Mouse (Mus musculus) heart, adult 2 months (tissue): ENCODE measurements around the gene Spaca3. TPM values are rescaled to one million over a fixed set of nuclear protein-coding genes. Genes with fewer than 3 reads are reported as not detected.

Experiments used
- DNase-seq, 2 experiments: peaks; one replicate each; pipeline ENCODE4 v3.0.0; 2021
- H3K27ac ChIP-seq: fragments of 200-600 bp; 2 replicates; pipeline ENCODE4 v1.8.1; 2022
- H3K27me3 ChIP-seq: fragments of 200-500 bp; 2 replicates; pipeline ENCODE4 v1.6.1; 2012; ENCODE audit warnings: mild to moderate bottlenecking, low read length, inconsistent platforms, mixed read lengths; ENCODE audit not compliant: control insufficient read depth, insufficient read depth
- H3K36me3 ChIP-seq: fragments of 200-500 bp; 2 replicates; pipeline ENCODE4 v1.6.1; 2012; ENCODE audit warnings: low read length, inconsistent platforms; ENCODE audit not compliant: control insufficient read depth, insufficient read depth
- H3K4me1 ChIP-seq: fragments of 200-500 bp; 2 replicates; pipeline ENCODE4 v1.6.1; 2011; ENCODE audit warnings: low read length; ENCODE audit not compliant: control insufficient read depth, insufficient read depth
- H3K4me3 ChIP-seq: fragments of 200-600 bp; 2 replicates; pipeline ENCODE4 v1.8.1; 2022
- H3K79me2 ChIP-seq: fragments of 200-500 bp; replicated peaks from 2 replicates; pipeline ENCODE4 v1.6.1; 2012; ENCODE audit warnings: mild to moderate bottlenecking, inconsistent platforms, low read length, moderate library complexity, mixed read lengths; ENCODE audit not compliant: control insufficient read depth, insufficient read depth
- H3K9ac ChIP-seq: fragments of 200-500 bp; 2 replicates; pipeline ENCODE4 v1.6.1; 2012; ENCODE audit warnings: low read depth, mild to moderate bottlenecking, control low read depth, inconsistent platforms, low read length, mixed read lengths
- CTCF ChIP-seq: fragments of 200-600 bp; IDR thresholded peaks from 2 replicates; pipeline ENCODE4 v1.8.1; 2022; ENCODE audit warnings: antibody characterized with exemption, mild to moderate bottlenecking, moderate library complexity
- EP300 ChIP-seq: fragments of 200-500 bp; IDR thresholded peaks from 2 replicates; pipeline ENCODE4 v1.6.1; 2011; ENCODE audit warnings: low read depth, low read length, control low read depth; ENCODE audit not compliant: insufficient read depth
- POLR2A ChIP-seq: fragments of 200-500 bp; IDR thresholded peaks from 2 replicates; pipeline ENCODE4 v1.6.1; 2011; ENCODE audit warnings: mild to moderate bottlenecking, low read depth, low read length, control low read depth; ENCODE audit not compliant: insufficient read depth
- WGBS: fragments of 180-500 bp; shearing (Covaris S2); methylation state at CpG from one replicate; pipeline ENCODE4 v1.1.7; 2018; 5-methylcytosine and 5-hydroxymethylcytosine counted together
- intact Hi-C: fragments of 180-260 bp; cut with DNase I; formaldehyde crosslinking; loops from one replicate; pipeline ENCODE4 v1.15.1; 2025
- polyA plus RNA-seq: library from polyadenylated mRNA; depleted of rRNA; stranded (reverse); fragments of >200 nt; gene quantifications from 2 replicates; pipeline ENCODE4 v1.2.3, GENCODE M21; 2012
- total RNA-seq, 2 experiments: library from RNA; stranded (reverse); gene quantifications; 2 replicates each; pipeline ENCODE4 v1.2.3; 2021

Gene Spaca3
- total and polyA plus RNA-seq, 3 experiments, result not detected

GRCm38 (mm10) chr11:80838724-80839123, 19.4 kb upstream of the Spaca3 start:
- Histone ChIP-seq H3K4me1 (no peaks in the 10 kb centered on the region), H3K27ac (no peak overlapping the region), H3K27me3 (no peaks in the 10 kb centered on the region; the same call in 1 of the 2 replicates), H3K9ac (no peak overlapping the region), H3K79me2 (no peaks in the 10 kb centered on the region), H3K36me3 (no peaks in the 10 kb centered on the region), H3K4me3 (no peak overlapping the region)
- intact Hi-C loops, result no loop called here
- DNase-seq, result no peak
- peak; percentile 33 for TF ChIP-seq CTCF
- TF ChIP-seq EP300, result no peak
- 79% methylated on average over 1 of the region's 1 CpGs for WGBS

- no peaks in the 10 kb centered on the region for H3K4me1 ChIP-seq
- H3K79me2 ChIP-seq, result no peaks in the 10 kb centered on the region
- H3K36me3 ChIP-seq, result no peaks in the 10 kb centered on the region
- no peak for DNase-seq
- no peak overlapping the region for H3K27ac ChIP-seq
- WGBS, result 63% methylated on average over 2 of the region's 2 CpGs
- no peak overlapping the region for H3K4me3 ChIP-seq
- intact Hi-C loops, result no loop called here
- H3K9ac ChIP-seq, result no peak overlapping the region
- no peaks in the 10 kb centered on the region; the same call in 1 of the 2 replicates for H3K27me3 ChIP-seq
- TF ChIP-seq CTCF, result no peak
- no peak for TF ChIP-seq EP300
- TF ChIP-seq POLR2A, result no peak
Observed at GRCm38 (mm10) chr11:80843435-80843834, 14.7 kb upstream of the Spaca3 start.

- no peaks in the 10 kb centered on the region for H3K36me3 ChIP-seq
- intact Hi-C loops, result no loop called here
Observed at GRCm38 (mm10) chr11:80845486-80845885, 12.7 kb upstream of the Spaca3 start.

GRCm38 (mm10) chr11:80846115-80846514, 12.1 kb upstream of the Spaca3 start:
- no peaks in the 10 kb centered on the region for H3K79me2 ChIP-seq
- no peak overlapping the region for H3K27ac ChIP-seq
- no peaks in the 10 kb centered on the region for H3K4me1 ChIP-seq
- WGBS, result 23% methylated on average over 3 of the region's 3 CpGs
- H3K4me3 ChIP-seq, result no peak overlapping the region
- H3K9ac ChIP-seq, result no peak overlapping the region
- H3K36me3 ChIP-seq, result no peaks in the 10 kb centered on the region
- intact Hi-C loops, result no loop called here
- no peak for DNase-seq
- TF ChIP-seq POLR2A (no peak), EP300 (no peak), CTCF (no peak)
- no peaks in the 10 kb centered on the region; the same call in 1 of the 2 replicates for H3K27me3 ChIP-seq

More at GRCm38 (mm10) chr11:80845486-80845885, 12.7 kb upstream of the Spaca3 start:
- TF ChIP-seq CTCF (no peak), POLR2A (no peak), EP300 (no peak)
- no peak overlapping the region for H3K4me3 ChIP-seq
- no peaks in the 10 kb centered on the region; the same call in 1 of the 2 replicates for H3K27me3 ChIP-seq
- no peak for DNase-seq
- H3K27ac ChIP-seq, result no peak overlapping the region
- H3K4me1 ChIP-seq, result no peaks in the 10 kb centered on the region
- H3K79me2 ChIP-seq, result no peaks in the 10 kb centered on the region
- 80% methylated on average over 7 of the region's 7 CpGs for WGBS
- H3K9ac ChIP-seq, result no peak overlapping the region

GRCm38 (mm10) chr11:80848131-80848530, 10.0 kb upstream of the Spaca3 start:
- no peaks in the 10 kb centered on the region for H3K27me3 ChIP-seq
- 80% methylated on average over 5 of the region's 5 CpGs for WGBS
- no peaks in the 10 kb centered on the region for H3K79me2 ChIP-seq
- intact Hi-C loops, result no loop called here
- H3K4me3 ChIP-seq, result no peak overlapping the region
- no peak overlapping the region for H3K9ac ChIP-seq
- H3K27ac ChIP-seq, result no peak overlapping the region
- no peak for DNase-seq
- H3K4me1 ChIP-seq, result no peaks in the 10 kb centered on the region
- TF ChIP-seq EP300 (no peak), CTCF (no peak), POLR2A (no peak)
- H3K36me3 ChIP-seq, result no peaks in the 10 kb centered on the region

GRCm38 (mm10) chr11:80851859-80852258, 6.3 kb upstream of the Spaca3 start:
- intact Hi-C loops, result loop anchor here (1.0 kb wide), 1 partner anchor 156 kb away; no protein-coding TSS in a partner anchor
- peak; percentile 77 for TF ChIP-seq CTCF
- no peak for TF ChIP-seq POLR2A
- Histone ChIP-seq H3K4me1 (no peaks in the 10 kb centered on the region), H3K36me3 (no peaks in the 10 kb centered on the region), H3K27me3 (no peaks in the 10 kb centered on the region), H3K9ac (no peak overlapping the region), H3K4me3 (no peak overlapping the region), H3K27ac (no peak overlapping the region), H3K79me2 (no peaks in the 10 kb centered on the region)
- DNase-seq, result peak in 1 of 2 experiments; percentile 21
- WGBS, result 35% methylated on average over 5 of the region's 5 CpGs
